Mouse (Mus musculus) kidney, postnatal 10 days (tissue): ENCODE measurements around the gene Mgat4d.
A peak's percentile ranks its signal among the peaks of the same experiment; 100 is the strongest.
"Not testable (repeated sequence)": the region's sequence is repeated elsewhere in the genome, so short reads cannot be mapped to it uniquely, and the experiment has no call there.

Experiments
- DNase-seq: peaks from one replicate; pipeline ENCODE4 v3.0.0; 2021; ENCODE audit warnings: mixed read lengths

Gene Mgat4d

GRCm38 (mm10) chr8:83348263-83348662, at the start of gene Mgat4d:
Gene Mgat4d, plus strand, starts transcription at chr8:83348471.
- DNase-seq = no peak

- DNase-seq = no peak
Observed at GRCm38 (mm10) chr8:83300135-83300534, 48.1 kb upstream of the Mgat4d start.

- no peak for DNase-seq
Observed at GRCm38 (mm10) chr8:83304946-83305345, 43.3 kb upstream of the Mgat4d start.

- DNase-seq = no peak
Observed at GRCm38 (mm10) chr8:83309836-83310235, 38.4 kb upstream of the Mgat4d start.

GRCm38 (mm10) chr8:83315084-83315483, 33.2 kb upstream of the Mgat4d start:
- DNase-seq = not testable (repeated sequence)

- no peak for DNase-seq
Observed at GRCm38 (mm10) chr8:83315691-83316090, 32.6 kb upstream of the Mgat4d start.

GRCm38 (mm10) chr8:83320543-83320942, 27.7 kb upstream of the Mgat4d start:
- DNase-seq = no peak

- no peak for DNase-seq
Observed at GRCm38 (mm10) chr8:83322374-83322773, 25.9 kb upstream of the Mgat4d start.

GRCm38 (mm10) chr8:83323056-83323455, 25.2 kb upstream of the Mgat4d start:
- DNase-seq = no peak

- DNase-seq = no peak
Observed at GRCm38 (mm10) chr8:83327889-83328288, 20.4 kb upstream of the Mgat4d start.

- peak; percentile 33 for DNase-seq
Observed at GRCm38 (mm10) chr8:83331567-83331898, 16.7 kb upstream of the Mgat4d start.

GRCm38 (mm10) chr8:83331899-83332697, 16.2 kb upstream of the Mgat4d start, which contains the start of gene Elmod2:
Gene Elmod2, minus strand, starts transcription at chr8:83332486.
- DNase-seq = peak; percentile 99

GRCm38 (mm10) chr8:83332864-83333263, 15.4 kb upstream of the Mgat4d start:
- DNase-seq = no peak

- DNase-seq = no peak
Observed at GRCm38 (mm10) chr8:83342076-83342475, 6.2 kb upstream of the Mgat4d start.

GRCm38 (mm10) chr8:83342693-83343092, 5.6 kb upstream of the Mgat4d start:
- no peak for DNase-seq

GRCm38 (mm10) chr8:83351315-83351714, 3.0 kb downstream of the Mgat4d start:
- DNase-seq = no peak

- DNase-seq = peak; percentile 16
Observed at GRCm38 (mm10) chr8:83363156-83363769, 15.0 kb downstream of the Mgat4d start.

GRCm38 (mm10) chr8:83377231-83377630, 29.0 kb downstream of the Mgat4d start:
- no peak for DNase-seq

- DNase-seq = no peak
Observed at GRCm38 (mm10) chr8:83380141-83380540, 31.9 kb downstream of the Mgat4d start.

GRCm38 (mm10) chr8:83381016-83381415, 32.7 kb downstream of the Mgat4d start:
- DNase-seq = no peak

- no peak for DNase-seq
Observed at GRCm38 (mm10) chr8:83382850-83383249, 34.6 kb downstream of the Mgat4d start.

- peak; percentile 74 for DNase-seq
Observed at GRCm38 (mm10) chr8:83389316-83390005, 41.2 kb downstream of the Mgat4d start, which contains the start of gene Clgn. Gene Clgn, plus strand, starts transcription at chr8:83389867.

- DNase-seq = no peak
Observed at GRCm38 (mm10) chr8:83390006-83390701, 41.9 kb downstream of the Mgat4d start.
